Mouse (Mus musculus): ENCODE results near the gene Cgref1. TPM values are rescaled to one million over a fixed set of nuclear protein-coding genes. Genes with fewer than 3 reads are reported as not detected.

Gene Cgref1
- total RNA-seq, 1 experiment from 2014 or later = 0.56 TPM

Other genes with a start within 250 kb of the Cgref1 start
- gene Dpysl5, start 234.0 kb downstream of the Cgref1 start, total RNA-seq (2021) = 1.4 and 4.5 TPM in 2 replicates
- gene Mapre3, start 130.9 kb downstream of the Cgref1 start, total RNA-seq (2021) = 44.1 and 46.5 TPM in 2 replicates
- 48.5 and 55.1 TPM in 2 replicates for gene Tmem214, start 77.6 kb downstream of the Cgref1 start, total RNA-seq (2021)
- gene Agbl5, start 56.9 kb downstream of the Cgref1 start, total RNA-seq (2021) = 10.4 and 11.7 TPM in 2 replicates
- 210 and 212 TPM in 2 replicates for gene Ost4, start 37.8 kb downstream of the Cgref1 start, total RNA-seq (2021)
- 46.2 and 51.0 TPM in 2 replicates for gene Emilin1, start 32.2 kb downstream of the Cgref1 start, total RNA-seq (2021)
- 48.4 and 70.5 TPM in 2 replicates for gene Khk, start 24.2 kb downstream of the Cgref1 start, total RNA-seq (2021)
- gene Preb, start 14.8 kb upstream of the Cgref1 start, total RNA-seq (2021) = 117 and 128 TPM in 2 replicates
- gene Tcf23, start 23.1 kb upstream of the Cgref1 start, total RNA-seq (2021) = 1.1 and 1.2 TPM in 2 replicates
- gene Atraid, start 102.7 kb upstream of the Cgref1 start, total RNA-seq (2021) = 116 and 121 TPM in 2 replicates
- gene Slc5a6, start 103.3 kb upstream of the Cgref1 start, total RNA-seq (2021) = 19.7 and 24.0 TPM in 2 replicates
- 31.0 and 37.3 TPM in 2 replicates for gene Cad, start 109.2 kb upstream of the Cgref1 start, total RNA-seq (2021)
- gene Dnajc5g, start 160.7 kb upstream of the Cgref1 start, total RNA-seq (2021) = not detected in 2 replicates
- 0.49 and 0.74 TPM in 2 replicates for gene Slc30a3, start 162.6 kb upstream of the Cgref1 start, total RNA-seq (2021)
- gene Trim54, start 171.1 kb upstream of the Cgref1 start, total RNA-seq (2021) = not detected in 2 replicates
- not detected in 2 replicates for gene Ucn, start 193.2 kb upstream of the Cgref1 start, total RNA-seq (2021)
- gene Mpv17, start 208.7 kb upstream of the Cgref1 start, total RNA-seq (2021) = 41.7 and 46.4 TPM in 2 replicates
- gene Gm29609, start 234.3 kb upstream of the Cgref1 start, total RNA-seq (2021) = 1.7 and 1.9 TPM in 2 replicates
- gene Gtf3c2, start 234.6 kb upstream of the Cgref1 start, total RNA-seq (2021) = 54.3 and 58.6 TPM in 2 replicates
- gene Snx17, start 247.6 kb upstream of the Cgref1 start, total RNA-seq (2021) = 85.0 and 95.4 TPM in 2 replicates
- gene Eif2b4, start 247.8 kb upstream of the Cgref1 start, total RNA-seq (2021) = 42.7 and 64.9 TPM in 2 replicates

Data from adrenal gland, postnatal 14 days (tissue).